Mouse (Mus musculus) myocyte (in vitro differentiated cells): Measurements from ENCODE around the gene Six5. TPM values are rescaled to one million over a fixed set of nuclear protein-coding genes. Genes with fewer than 3 reads are reported as not detected.

ENCODE experiments used
- H3K27me3 ChIP-seq: one replicate; pipeline ENCODE4 v1.6.1; 2011; ENCODE audit not compliant: control insufficient read depth, insufficient read depth, insufficient read length
- H3K36me3 ChIP-seq: one replicate; pipeline ENCODE4 v1.6.1; 2011; ENCODE audit not compliant: control insufficient read depth, insufficient read depth
- H3K4me2 ChIP-seq: one replicate; pipeline ENCODE4 v1.6.1; 2011; ENCODE audit warnings: low read depth, control low read depth
- H3K4me3 ChIP-seq: one replicate; pipeline ENCODE4 v1.5.1; 2011; ENCODE audit warnings: mild to moderate bottlenecking, control low read depth, moderate library complexity
- H3K79me2 ChIP-seq: one replicate; pipeline ENCODE4 v1.6.1; 2011; ENCODE audit not compliant: control insufficient read depth, insufficient read depth
- H3ac ChIP-seq: one replicate; pipeline ENCODE4 v1.6.1; 2011; ENCODE audit not compliant: control insufficient read depth, insufficient read length
- CEBPB ChIP-seq: IDR thresholded peaks from 2 replicates; pipeline ENCODE4 v1.6.1; 2011; ENCODE audit warnings: mild to moderate bottlenecking, moderate library complexity; ENCODE audit not compliant: poor library complexity, insufficient read depth, severe bottlenecking
- E2F4 ChIP-seq: IDR thresholded peaks from one replicate; pipeline ENCODE4 v1.6.1; 2011; ENCODE audit warnings: mild to moderate bottlenecking, control low read depth, moderate library complexity; ENCODE audit not compliant: insufficient read depth
- MAX ChIP-seq: IDR thresholded peaks from one replicate; pipeline ENCODE4 v1.6.1; 2011; ENCODE audit warnings: low read depth, mild to moderate bottlenecking, control low read depth
- MYOD1 ChIP-seq, 3 experiments: IDR thresholded peaks; one replicate each; pipeline ENCODE4 v1.6.1; 2011; ENCODE audit warnings: control low read depth in 2 of 3, low read depth in 2 of 3, mild to moderate bottlenecking in 2 of 3, moderate library complexity in 1 of 3; ENCODE audit not compliant: insufficient read length in 2 of 3, control insufficient read depth in 1 of 3
- MYOG ChIP-seq, 3 experiments: IDR thresholded peaks; one replicate each; pipeline ENCODE4 v1.6.1; 2011; ENCODE audit warnings: control low read depth in 2 of 3, low read depth in 2 of 3, mild to moderate bottlenecking in 2 of 3; ENCODE audit not compliant: insufficient read length in 2 of 3, control insufficient read depth in 1 of 3, insufficient read depth in 1 of 3
- POLR2A ChIP-seq: IDR thresholded peaks from one replicate; pipeline ENCODE4 v1.6.1; 2011; ENCODE audit warnings: low read depth, mild to moderate bottlenecking, control low read depth, moderate library complexity; ENCODE audit not compliant: insufficient read length
- POLR2AphosphoS2 ChIP-seq: IDR thresholded peaks from one replicate; pipeline ENCODE4 v1.6.1; 2011; ENCODE audit warnings: low read depth, control low read depth; ENCODE audit not compliant: insufficient read length
- REST ChIP-seq: IDR thresholded peaks from one replicate; pipeline ENCODE4 v1.6.1; 2011; ENCODE audit warnings: mild to moderate bottlenecking, control low read depth, moderate library complexity; ENCODE audit not compliant: insufficient read depth, insufficient read length
- SRF ChIP-seq: IDR thresholded peaks from one replicate; pipeline ENCODE4 v1.6.1; 2011; ENCODE audit warnings: low read depth; ENCODE audit not compliant: control insufficient read depth, insufficient read length
- TCF12 ChIP-seq: IDR thresholded peaks from one replicate; pipeline ENCODE4 v1.6.1; 2011; ENCODE audit warnings: mild to moderate bottlenecking, control low read depth; ENCODE audit not compliant: poor library complexity, insufficient read depth, severe bottlenecking
- TCF3 ChIP-seq: IDR thresholded peaks from one replicate; pipeline ENCODE4 v1.6.1; 2011; ENCODE audit warnings: low read depth, control low read depth; ENCODE audit not compliant: insufficient read length
- USF1 ChIP-seq: IDR thresholded peaks from one replicate; pipeline ENCODE4 v1.6.1; 2011; ENCODE audit warnings: low read depth, mild to moderate bottlenecking, control low read depth, moderate library complexity
- polyA plus RNA-seq: library from polyadenylated mRNA; unstranded; fragments of >200 nt; fragmentation: generic; extraction: Trizol; gene quantifications from one replicate; pipeline ENCODE4 v1.2.1, GENCODE M21; 2012; ENCODE audit warnings: missing spikeins

Six5 gene
- polyA plus RNA-seq, 1 experiment: 1.6 TPM

GRCm38 (mm10) chr7:19088813-19089212 is 5.6 kb upstream of the Six5 start:
- no peaks in the 10 kb centered on the region for H3K27me3 ChIP-seq
- no peak overlapping the region for H3K4me3 ChIP-seq
- H3K79me2 ChIP-seq: no peaks in the 10 kb centered on the region
- TF ChIP-seq POLR2AphosphoS2 (peak; percentile 10), REST (no peak)
- no peak overlapping the region for H3K4me2 ChIP-seq
- H3K36me3 ChIP-seq: peaks cover 18% of the 10 kb centered on the region
- no peak overlapping the region for H3ac ChIP-seq

- Histone ChIP-seq H3K79me2 (no peaks in the 10 kb centered on the region), H3K4me3 (no peak overlapping the region), H3K36me3 (peaks cover 18% of the 10 kb centered on the region), H3K27me3 (no peaks in the 10 kb centered on the region), H3ac (no peak overlapping the region), H3K4me2 (no peak overlapping the region)
- TF ChIP-seq MAX: no peak
- no peak for TF ChIP-seq MYOG (IDR thresholded peaks at IDR 0.05; ENCODE audit: control insufficient read depth in 1 of 3, insufficient read depth in 1 of 3, insufficient read length in 2 of 3, low read depth in 2 of 3)
- TF ChIP-seq POLR2AphosphoS2: no peak
- TF ChIP-seq REST: no peak
- TF ChIP-seq E2F4: no peak
- no peak for TF ChIP-seq USF1
- TF ChIP-seq TCF3: no peak
- TF ChIP-seq MYOD1 (IDR thresholded peaks at IDR 0.05; ENCODE audit: control insufficient read depth in 1 of 3, insufficient read length in 2 of 3, low read depth in 2 of 3): no peak
Observed at GRCm38 (mm10) chr7:19091913-19092312, 2.5 kb upstream of the Six5 start.

- no peaks in the 10 kb centered on the region for H3K79me2 ChIP-seq
- TF ChIP-seq POLR2AphosphoS2 (peak; percentile 57), TCF12 (no peak), REST (no peak), CEBPB (no peak)
- no peak overlapping the region for H3ac ChIP-seq
- no peak overlapping the region for H3K4me2 ChIP-seq
- no peaks in the 10 kb centered on the region for H3K27me3 ChIP-seq
- H3K4me3 ChIP-seq: no peak overlapping the region
- peaks cover 17% of the 10 kb centered on the region for H3K36me3 ChIP-seq
Observed at GRCm38 (mm10) chr7:19092381-19093173, 1.8 kb upstream of the Six5 start.

GRCm38 (mm10) chr7:19093174-19093521 is 1.2 kb upstream of the Six5 start:
- Histone ChIP-seq H3K4me2 (peak overlapping the region; percentile 74), H3K27me3 (no peaks in the 10 kb centered on the region), H3K4me3 (no peak overlapping the region), H3K36me3 (peaks cover 11% of the 10 kb centered on the region), H3K79me2 (no peaks in the 10 kb centered on the region), H3ac (no peak overlapping the region)
- TF ChIP-seq POLR2AphosphoS2 (peak; percentile 67), CEBPB (no peak), USF1 (no peak), E2F4 (no peak), MYOG (IDR thresholded peaks at IDR 0.05; ENCODE audit: control insufficient read depth in 1 of 3, insufficient read depth in 1 of 3, insufficient read length in 2 of 3, low read depth in 2 of 3) (peak in 1 of 3 experiments; percentile 13), REST (no peak), MYOD1 (IDR thresholded peaks at IDR 0.05; ENCODE audit: control insufficient read depth in 1 of 3, insufficient read length in 2 of 3, low read depth in 2 of 3) (peak in 2 of 3 experiments; percentile 10 to 24)

- H3K27me3 ChIP-seq: no peaks in the 10 kb centered on the region
- H3ac ChIP-seq: peak overlapping the region; percentile 19
- H3K4me2 ChIP-seq: peak overlapping the region; percentile 74
- H3K36me3 ChIP-seq: peaks cover 10% of the 10 kb centered on the region
- TF ChIP-seq MYOG (IDR thresholded peaks at IDR 0.05; ENCODE audit: control insufficient read depth in 1 of 3, insufficient read depth in 1 of 3, insufficient read length in 2 of 3, low read depth in 2 of 3): peak in 1 of 3 experiments; percentile 24
- no peak for TF ChIP-seq REST
- TF ChIP-seq E2F4: no peak
- TF ChIP-seq CEBPB: no peak
- TF ChIP-seq MYOD1 (IDR thresholded peaks at IDR 0.05; ENCODE audit: control insufficient read depth in 1 of 3, insufficient read length in 2 of 3, low read depth in 2 of 3): peak in 2 of 3 experiments; percentile 9 to 21
- TF ChIP-seq TCF3: no peak
- TF ChIP-seq POLR2A: peak; percentile 51
- no peak for TF ChIP-seq TCF12
- TF ChIP-seq SRF: no peak
- TF ChIP-seq POLR2AphosphoS2: peak; percentile 93
- no peak for TF ChIP-seq MAX
- TF ChIP-seq USF1: no peak
- no peaks in the 10 kb centered on the region for H3K79me2 ChIP-seq
- H3K4me3 ChIP-seq: peak overlapping the region; percentile 34
Observed at GRCm38 (mm10) chr7:19093537-19094385, 633 bp upstream of the Six5 start.
